Mouse (Mus musculus) heart, adult 2 months (tissue): ENCODE data around the gene Ikzf2.

Experiments used
- CTCF ChIP-seq: fragments of 200-600 bp; IDR thresholded peaks from 2 replicates; pipeline ENCODE4 v1.8.1; 2022; ENCODE audit warnings: antibody characterized with exemption, mild to moderate bottlenecking, moderate library complexity
- EP300 ChIP-seq: fragments of 200-500 bp; IDR thresholded peaks from 2 replicates; pipeline ENCODE4 v1.6.1; 2011; ENCODE audit warnings: low read depth, low read length, control low read depth; ENCODE audit not compliant: insufficient read depth
- POLR2A ChIP-seq: fragments of 200-500 bp; IDR thresholded peaks from 2 replicates; pipeline ENCODE4 v1.6.1; 2011; ENCODE audit warnings: mild to moderate bottlenecking, low read depth, low read length, control low read depth; ENCODE audit not compliant: insufficient read depth

DNA sequence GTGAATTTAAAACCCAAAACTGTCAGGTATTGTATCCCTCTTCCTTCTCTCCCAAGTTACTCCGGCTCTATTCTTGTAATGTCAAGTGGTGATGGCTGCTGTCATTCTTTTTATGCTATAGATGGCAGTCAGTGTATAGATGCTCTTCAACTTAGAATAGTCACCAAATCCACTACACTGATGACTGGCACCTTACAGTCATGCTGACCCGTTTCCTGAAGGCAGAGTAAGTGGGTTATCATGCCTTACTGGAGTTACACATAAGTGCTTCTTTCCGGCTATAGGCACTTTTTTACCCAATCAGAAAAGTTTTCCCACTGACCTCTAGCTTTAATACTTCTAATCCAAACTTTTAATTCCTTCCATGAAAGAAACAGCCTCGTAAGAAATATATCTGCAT, 6.5 kb downstream of the Ikzf2 start:
- TF ChIP-seq CTCF (no peak), EP300 (no peak), POLR2A (no peak)
